Mouse (Mus musculus): Measurements from ENCODE around the gene Apoa2.

GRCm38 (mm10) chr1:171247453-171247841 is 22.6 kb downstream of the Apoa2 start:
- TF ChIP-seq CTCF (IDR thresholded peaks at IDR 0.05; ENCODE audit: insufficient read depth, low read length) (no peak), POLR2A (IDR thresholded peaks at IDR 0.05; ENCODE audit: borderline replicate concordance, extremely low read depth, low read depth, low read length) (no peak)
